Mouse (Mus musculus) erythroblast, embryonic 14.5 days (primary cell): ENCODE results near the gene Rab3c. TPM values are rescaled to one million over a fixed set of nuclear protein-coding genes. Genes with fewer than 3 reads are reported as not detected.

Experiments
- H3K27me3 ChIP-seq: 2 replicates; pipeline ENCODE4 v1.6.1; 2012; ENCODE audit warnings: inconsistent platforms; ENCODE audit not compliant: control insufficient read depth
- H3K36me3 ChIP-seq: 2 replicates; pipeline ENCODE4 v1.6.1; 2012; ENCODE audit warnings: mild to moderate bottlenecking, inconsistent platforms; ENCODE audit not compliant: control insufficient read depth
- H3K4me1 ChIP-seq: 2 replicates; pipeline ENCODE4 v1.6.1; 2012; ENCODE audit warnings: inconsistent platforms; ENCODE audit not compliant: control insufficient read depth
- H3K4me3 ChIP-seq: replicated peaks from 2 replicates; pipeline ENCODE3; 2012; ENCODE audit warnings: moderate library complexity, mild to moderate bottlenecking, inconsistent platforms
- H3K9me3 ChIP-seq: 2 replicates; pipeline ENCODE4 v1.6.1; 2012; ENCODE audit warnings: low read length, inconsistent platforms, mixed read lengths; ENCODE audit not compliant: control insufficient read depth
- GATA1 ChIP-seq: IDR thresholded peaks from 2 replicates; pipeline ENCODE4 v1.6.1; 2012; ENCODE audit warnings: low read length, inconsistent platforms, mixed read lengths
- TAL1 ChIP-seq: IDR thresholded peaks from 3 replicates; pipeline ENCODE4 v1.6.1; 2012; ENCODE audit warnings: low read length, inconsistent platforms, mixed read lengths
- polyA plus RNA-seq: library from polyadenylated mRNA; stranded (reverse); fragments of >175 nt; gene quantifications from 2 replicates; pipeline ENCODE4 v1.2.3, GENCODE M21; 2012

Rab3c gene
- polyA plus RNA-seq, 1 experiment = not detected

DNA sequence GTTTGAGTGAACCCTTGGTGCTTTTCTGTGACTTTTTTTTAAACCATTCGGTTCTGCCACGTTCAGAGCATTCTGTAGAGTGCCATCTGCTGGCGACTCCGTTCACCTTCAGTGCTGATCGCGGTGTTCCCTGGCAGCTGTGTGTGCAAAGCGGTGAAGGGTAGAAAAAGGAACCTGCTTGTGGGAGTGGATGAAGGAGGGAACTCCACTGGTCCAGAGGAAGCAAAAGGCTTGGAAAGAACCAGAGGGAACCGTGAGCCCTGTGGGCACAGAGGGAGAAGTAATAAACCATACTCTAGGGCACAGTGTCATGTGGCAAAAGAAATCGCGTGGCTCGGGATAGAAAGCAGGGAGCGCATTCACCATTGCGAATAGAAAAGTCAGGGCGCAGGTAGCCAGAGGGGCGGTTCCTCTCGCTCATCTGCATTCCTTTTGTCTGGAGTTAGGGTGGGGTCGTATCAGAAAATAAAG is 262.3 kb downstream of the Rab3c start:
- Histone ChIP-seq H3K4me3 (no peak overlapping the region), H3K4me1 (no peaks in the 10 kb centered on the region), H3K27me3 (peaks cover 14% of the 10 kb centered on the region), H3K9me3 (no peaks in the 10 kb centered on the region), H3K36me3 (no peaks in the 10 kb centered on the region)
- no peak for TF ChIP-seq TAL1
- TF ChIP-seq GATA1 = no peak

- H3K4me3 ChIP-seq = no peak overlapping the region
- no peaks in the 10 kb centered on the region for H3K27me3 ChIP-seq
- H3K9me3 ChIP-seq = no peaks in the 10 kb centered on the region
- TF ChIP-seq GATA1 (no peak), TAL1 (no peak)
- H3K36me3 ChIP-seq = no peaks in the 10 kb centered on the region
- H3K4me1 ChIP-seq = no peaks in the 10 kb centered on the region
Observed at GRCm38 (mm10) chr13:110012029-110012428, 268.8 kb downstream of the Rab3c start.

DNA sequence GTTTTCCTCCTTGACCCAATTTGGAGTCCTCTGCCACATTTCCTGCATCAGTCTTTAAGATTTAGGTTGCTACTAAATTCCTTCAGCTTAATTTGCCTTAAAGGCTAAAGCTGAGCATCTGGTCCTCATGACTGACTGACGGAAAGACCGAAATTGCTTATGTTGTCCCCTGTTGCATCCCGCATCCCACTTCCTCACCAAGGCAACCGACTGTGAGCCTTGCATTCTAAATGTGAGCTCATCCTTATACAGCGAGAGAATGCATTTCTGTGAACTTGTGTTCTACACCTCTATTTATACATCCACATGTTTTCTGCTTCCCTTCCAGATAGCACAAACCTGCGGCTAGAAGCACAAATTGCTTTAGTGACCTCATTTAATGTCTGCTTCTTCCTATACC is 269.9 kb downstream of the Rab3c start:
- Histone ChIP-seq H3K27me3 (no peaks in the 10 kb centered on the region; the same call in 1 of the 2 replicates), H3K4me1 (no peaks in the 10 kb centered on the region), H3K4me3 (no peak overlapping the region), H3K9me3 (no peaks in the 10 kb centered on the region), H3K36me3 (no peaks in the 10 kb centered on the region)
- TF ChIP-seq TAL1 (no peak), GATA1 (no peak)

DNA sequence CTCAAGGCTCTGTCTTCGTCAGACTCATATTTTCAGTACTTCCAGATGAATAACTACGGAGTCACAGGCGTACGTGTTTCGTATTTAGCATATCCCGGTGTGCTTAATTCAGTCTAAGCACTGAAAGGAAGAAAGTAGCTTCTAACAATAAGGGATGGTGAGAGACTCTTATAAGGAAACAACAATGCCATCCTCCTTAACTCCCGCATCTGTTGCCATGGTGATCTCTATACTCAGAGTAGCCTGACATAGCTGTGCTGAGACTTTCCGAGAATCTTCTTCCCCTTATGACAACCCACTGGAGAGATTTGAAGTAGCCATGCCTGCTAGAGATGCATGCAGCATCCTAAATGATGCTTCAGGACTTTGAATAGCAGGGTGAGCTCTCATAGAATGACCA is 272.3 kb downstream of the Rab3c start:
- no peaks in the 10 kb centered on the region for H3K4me1 ChIP-seq
- H3K4me3 ChIP-seq = no peak overlapping the region
- no peaks in the 10 kb centered on the region for H3K36me3 ChIP-seq
- no peaks in the 10 kb centered on the region for H3K9me3 ChIP-seq
- no peaks in the 10 kb centered on the region; the same call in 1 of the 2 replicates for H3K27me3 ChIP-seq
- TF ChIP-seq TAL1 = no peak

DNA sequence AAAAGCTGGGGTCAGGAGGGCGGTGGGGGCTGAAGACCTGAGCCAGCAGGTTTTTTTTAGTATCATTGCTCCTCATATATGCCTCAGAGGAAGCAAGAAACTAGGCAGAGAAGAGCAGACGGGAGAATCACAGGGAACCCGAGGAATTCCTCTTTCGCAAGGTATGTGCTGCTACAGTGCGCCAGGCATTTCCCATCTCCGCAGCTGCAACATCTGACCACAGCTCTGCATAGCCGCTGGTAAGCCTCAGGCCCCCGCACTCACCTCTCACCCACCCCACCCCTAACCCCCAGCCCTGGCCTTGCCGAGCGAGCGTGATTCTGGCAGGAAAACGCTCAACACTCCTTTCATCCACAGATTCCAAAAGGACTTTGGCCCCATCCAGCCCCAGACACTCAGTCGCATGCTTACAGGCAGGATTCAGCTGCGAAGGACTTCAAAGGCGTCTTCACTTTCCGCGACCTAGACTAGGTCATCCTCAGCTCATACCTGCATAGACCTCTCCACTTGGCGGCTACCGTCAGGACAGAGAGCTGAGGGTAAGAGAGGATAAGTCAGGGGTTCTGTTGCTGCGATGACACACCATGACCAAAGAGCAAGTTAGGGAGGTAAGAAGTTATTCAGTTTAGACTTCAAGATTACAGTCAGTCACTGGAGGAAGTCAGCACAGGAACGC is 274.6 kb downstream of the Rab3c start:
- Histone ChIP-seq H3K4me1 (no peaks in the 10 kb centered on the region), H3K9me3 (no peaks in the 10 kb centered on the region), H3K36me3 (no peaks in the 10 kb centered on the region), H3K4me3 (no peak overlapping the region), H3K27me3 (no peaks in the 10 kb centered on the region; the same call in 1 of the 2 replicates)
- TF ChIP-seq GATA1 = no peak
- TF ChIP-seq TAL1 = no peak

Other genes with a start within 250 kb of the Rab3c start
- not detected in 2 replicates for gene Gapt, start 76.2 kb upstream of the Rab3c start, polyA plus RNA-seq
- 0.05 TPM in 1 of 2 replicates, not detected in the other for gene Plk2, start 114.0 kb upstream of the Rab3c start, polyA plus RNA-seq